Mouse (Mus musculus) c-Kit-negative CD71-positive TER-119-positive erythroid progenitor cells, embryonic 14.5 days (primary cell): ENCODE data around the gene Ankrd16.

ENCODE experiments used
- DNase-seq: peaks from one replicate; pipeline ENCODE4 v3.0.0-alpha.2; 2013; ENCODE audit warnings: low read depth, low spot score

The Ankrd16 gene

GRCm38 (mm10) chr2:11777091-11778068, at the start of gene Ankrd16, which contains the start of gene Fbh1:
TSS of gene Ankrd16 (plus strand) at chr2:11777876.
TSS of gene Fbh1 (minus strand) at chr2:11777582.
- DNase-seq = peak; percentile 100

DNA sequence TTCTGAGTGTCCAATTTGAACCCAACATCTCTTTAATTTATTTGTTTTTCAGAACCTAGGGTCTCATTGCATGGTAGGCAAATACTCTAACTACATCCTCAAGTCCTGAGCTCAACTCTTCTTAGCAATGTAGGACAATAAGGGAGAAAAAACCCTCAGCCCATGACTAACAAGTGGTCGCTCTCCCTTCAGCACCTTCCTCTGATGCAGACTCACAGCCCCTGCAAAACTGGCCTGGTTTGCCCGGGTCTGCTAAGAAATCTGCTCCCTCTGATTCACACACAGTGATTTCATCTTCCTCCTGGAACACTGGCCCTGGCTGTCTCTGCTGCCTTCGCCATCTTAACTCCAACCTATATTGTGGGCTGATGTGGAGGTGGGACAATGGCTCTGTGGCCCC, 48.6 kb upstream of the Ankrd16 start:
- DNase-seq = no peak

DNA sequence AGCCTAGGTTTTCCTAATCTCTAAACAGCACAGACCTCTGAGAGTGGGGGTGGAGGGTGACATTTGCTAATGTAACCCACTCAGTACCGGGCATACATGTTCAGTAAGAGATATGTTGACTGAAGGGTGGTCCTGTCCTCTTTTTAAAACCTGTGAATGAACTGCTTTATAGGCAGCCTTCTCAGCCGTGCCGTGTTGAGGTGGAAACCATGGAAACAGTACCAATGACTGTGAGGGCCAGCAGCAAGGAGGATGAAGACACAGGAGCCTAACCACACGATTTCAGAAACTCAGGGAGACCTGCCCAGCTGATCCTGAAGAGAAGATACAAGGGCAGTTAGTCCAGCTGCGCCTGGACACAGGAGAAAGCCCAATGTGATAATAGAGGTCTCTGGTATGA, 44.7 kb upstream of the Ankrd16 start:
- DNase-seq = no peak

DNA sequence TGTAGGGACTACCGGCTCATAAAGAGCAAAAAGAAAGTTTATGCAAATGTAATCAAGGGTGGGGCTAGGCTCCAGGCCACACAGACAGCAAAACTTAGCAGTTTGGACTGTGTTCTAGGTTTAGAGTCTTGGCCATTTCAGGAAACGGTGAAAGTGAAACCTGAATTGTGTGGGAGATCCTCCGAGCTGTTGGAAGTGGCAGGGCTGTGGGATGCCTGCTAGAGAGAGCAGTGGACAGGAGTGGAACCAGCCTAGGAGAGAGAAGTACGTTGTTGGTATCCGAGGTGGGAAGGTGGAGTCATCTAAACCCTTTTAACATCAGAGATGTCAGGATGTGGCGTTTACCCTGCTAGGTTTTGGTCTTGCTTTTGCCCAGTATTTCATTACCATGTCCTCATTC, 41.8 kb upstream of the Ankrd16 start:
- no peak for DNase-seq

- no peak for DNase-seq
Observed at GRCm38 (mm10) chr2:11738794-11739193, 38.9 kb upstream of the Ankrd16 start.

- no peak for DNase-seq
Observed at GRCm38 (mm10) chr2:11739516-11740051, 38.1 kb upstream of the Ankrd16 start.

GRCm38 (mm10) chr2:11762541-11762940, 15.1 kb upstream of the Ankrd16 start:
- no peak for DNase-seq

- no peak for DNase-seq
Observed at GRCm38 (mm10) chr2:11765694-11766093, 12.0 kb upstream of the Ankrd16 start.

DNA sequence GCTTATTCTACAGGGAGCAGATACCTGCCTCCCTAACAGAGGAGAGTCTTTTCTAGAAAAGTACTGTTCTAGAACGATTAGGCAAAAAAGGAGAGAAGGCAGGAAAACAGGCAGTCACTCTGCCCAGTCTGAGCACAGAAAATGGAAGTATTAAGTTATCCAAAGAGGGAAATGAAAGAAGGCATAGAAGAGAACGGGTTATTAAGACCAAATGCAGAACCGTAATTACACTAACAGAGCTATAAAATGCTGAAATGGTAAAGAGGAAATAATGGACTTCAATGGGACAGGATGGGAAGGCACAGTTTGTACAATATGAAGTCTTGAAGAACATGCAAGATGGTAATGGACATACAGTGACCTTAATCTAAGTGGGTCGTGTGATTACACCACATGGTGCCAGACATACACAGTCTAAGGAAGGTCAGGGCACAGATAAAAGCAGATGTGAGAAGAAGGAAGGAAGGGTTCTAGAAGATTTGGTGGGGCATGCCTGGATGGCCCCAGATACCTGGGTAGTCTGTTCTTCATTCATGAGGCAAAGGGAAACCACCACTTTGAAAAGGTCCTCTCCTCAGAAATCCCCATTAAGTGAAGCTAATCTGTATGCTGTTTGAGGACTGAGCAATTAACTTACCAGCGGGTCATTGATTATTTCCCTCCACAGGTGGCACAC, 11.1 kb upstream of the Ankrd16 start:
- no peak for DNase-seq

GRCm38 (mm10) chr2:11767161-11767545, 10.5 kb upstream of the Ankrd16 start:
- no peak for DNase-seq

DNA sequence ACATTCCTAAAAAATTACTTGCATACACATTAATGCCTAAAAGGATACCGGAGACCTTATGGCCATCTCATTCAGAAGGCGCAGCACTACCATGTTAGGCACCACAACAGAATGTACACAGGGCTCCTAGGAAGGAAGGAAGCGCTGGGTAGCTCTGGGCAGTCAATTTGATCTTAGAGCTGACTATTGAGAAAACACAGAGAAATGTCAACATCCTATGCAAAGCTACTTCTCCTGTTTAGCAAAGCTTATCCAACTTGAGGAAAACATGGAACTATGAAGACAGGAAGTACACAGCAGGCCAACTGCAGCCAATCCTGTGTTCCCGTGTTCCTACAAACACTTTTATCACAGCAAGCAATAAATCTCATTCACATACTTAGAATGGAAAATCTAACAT, 6.0 kb upstream of the Ankrd16 start:
- no peak for DNase-seq

- no peak for DNase-seq
Observed at GRCm38 (mm10) chr2:11772401-11772800, 5.3 kb upstream of the Ankrd16 start.

DNA sequence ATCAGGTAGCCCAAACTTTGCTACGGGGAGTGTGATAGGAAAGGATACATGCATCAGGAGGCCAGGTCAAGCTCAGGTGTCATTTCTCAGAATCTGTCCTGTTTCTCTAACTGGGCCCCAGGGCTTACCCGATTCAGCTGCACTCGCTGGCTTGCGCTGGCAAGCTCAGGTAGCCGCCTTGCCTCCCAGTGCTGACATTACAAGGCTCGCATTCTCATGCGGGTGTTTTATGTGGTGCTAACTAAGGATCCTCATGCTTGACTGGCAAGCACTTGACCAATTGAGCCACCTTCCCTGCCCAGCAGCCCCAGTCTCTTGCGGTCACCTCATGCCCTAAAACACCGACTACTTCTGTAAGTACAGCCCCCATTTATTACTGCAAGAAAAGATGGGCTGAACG, 3.2 kb upstream of the Ankrd16 start:
- DNase-seq = no peak

DNA sequence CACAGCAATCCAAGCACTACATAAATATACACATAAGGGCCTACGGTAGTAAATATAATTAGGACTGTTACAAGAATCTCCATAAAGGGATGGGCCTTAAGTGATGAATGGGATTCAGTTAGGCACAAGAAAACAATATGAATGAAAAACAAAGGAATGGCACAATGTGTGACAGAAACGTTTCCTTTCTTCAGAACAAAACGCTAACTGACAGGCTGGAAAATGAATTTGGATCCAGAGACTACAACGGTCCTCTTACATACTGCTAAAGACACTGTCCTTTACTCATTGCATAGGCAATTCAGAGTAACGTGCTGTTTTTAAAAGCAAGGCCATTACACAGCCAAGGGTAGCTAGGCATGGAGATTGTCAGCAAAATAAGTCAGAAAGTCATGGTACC, 2.6 kb upstream of the Ankrd16 start:
- DNase-seq = no peak

- no peak for DNase-seq
Observed at GRCm38 (mm10) chr2:11776415-11776814, 1.3 kb upstream of the Ankrd16 start.

GRCm38 (mm10) chr2:11778087-11778823, 579 bp downstream of the Ankrd16 start:
- DNase-seq = peak; percentile 74

DNA sequence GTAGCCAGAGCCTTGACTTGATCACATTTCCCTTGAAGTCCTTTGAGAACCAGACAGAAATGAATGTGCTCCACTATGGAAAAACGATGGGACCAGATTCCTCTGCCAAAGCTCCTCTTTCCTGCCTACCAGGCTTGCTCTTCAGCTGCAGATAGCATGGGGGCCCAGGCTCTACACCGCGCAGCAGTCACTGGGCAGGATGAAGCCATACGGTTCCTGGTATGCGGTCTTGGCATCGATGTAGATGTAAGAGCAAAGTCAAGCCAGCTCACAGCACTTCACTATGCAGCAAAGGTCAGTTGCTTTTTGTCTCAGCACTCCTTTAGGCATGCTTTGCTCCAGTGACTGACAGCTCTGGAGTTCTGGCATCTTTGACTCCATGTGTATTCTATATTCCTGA, 6.5 kb downstream of the Ankrd16 start:
- no peak for DNase-seq

DNA sequence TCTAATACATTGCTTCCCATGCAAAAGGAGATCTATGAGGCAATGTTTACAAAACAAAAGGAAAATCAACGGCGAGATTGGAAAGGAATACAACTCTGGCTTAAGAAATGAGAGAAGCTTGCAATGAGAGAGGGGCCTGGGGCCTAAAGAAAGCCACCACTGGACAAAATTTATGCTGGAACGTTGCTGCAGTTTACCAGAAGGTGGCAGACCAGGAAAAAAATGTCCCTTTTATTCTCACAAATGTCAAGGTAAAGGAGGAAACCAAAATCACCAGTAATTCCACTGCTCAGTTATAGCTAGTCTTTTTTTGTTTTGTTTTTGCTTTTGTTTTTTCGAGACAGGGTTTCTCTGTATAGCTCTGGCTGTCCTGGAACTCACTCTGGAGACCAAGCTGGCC, 17.0 kb downstream of the Ankrd16 start:
- DNase-seq = no peak

- no peak for DNase-seq
Observed at GRCm38 (mm10) chr2:11797930-11798364, 20.3 kb downstream of the Ankrd16 start.

DNA sequence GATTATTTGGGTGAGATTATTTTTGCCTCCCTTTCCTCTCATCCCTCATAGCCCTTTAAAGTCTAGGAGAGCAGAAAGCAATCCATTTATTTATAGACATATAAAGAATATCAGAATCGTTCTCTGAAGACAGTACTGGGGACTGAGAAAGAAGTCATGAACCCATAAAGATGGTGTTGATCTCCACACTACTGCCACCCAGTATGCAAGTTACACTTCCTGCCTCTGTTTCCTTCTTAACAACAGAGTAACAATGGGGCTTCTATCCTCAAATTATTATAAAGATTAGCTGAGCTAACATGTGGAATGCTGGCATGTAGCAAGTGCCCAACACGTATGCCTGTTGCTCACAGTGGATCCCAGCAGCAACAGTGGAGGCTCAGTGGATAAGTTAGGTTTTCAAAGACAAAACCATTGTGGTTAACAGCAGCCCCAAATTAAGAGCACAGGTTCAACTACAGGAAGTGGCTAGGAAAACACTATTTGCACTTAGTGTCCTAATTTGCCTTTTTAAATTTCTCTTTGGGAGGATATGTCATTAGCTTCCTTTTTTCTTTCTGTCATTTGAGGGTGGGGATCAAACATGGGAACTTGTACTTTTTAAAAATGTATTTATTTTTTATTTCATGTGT, 23.7 kb downstream of the Ankrd16 start:
- DNase-seq = no peak
